Mouse (Mus musculus) c-Kit-positive CD71-positive TER-119-negative erythroid progenitor cells, embryonic 14.5 days (primary cell): ENCODE results near the gene Acsl1.

ENCODE experiments used
- DNase-seq: peaks from one replicate; pipeline ENCODE4 v3.0.0-alpha.2; 2013; ENCODE audit warnings: low read depth

Gene Acsl1

DNA sequence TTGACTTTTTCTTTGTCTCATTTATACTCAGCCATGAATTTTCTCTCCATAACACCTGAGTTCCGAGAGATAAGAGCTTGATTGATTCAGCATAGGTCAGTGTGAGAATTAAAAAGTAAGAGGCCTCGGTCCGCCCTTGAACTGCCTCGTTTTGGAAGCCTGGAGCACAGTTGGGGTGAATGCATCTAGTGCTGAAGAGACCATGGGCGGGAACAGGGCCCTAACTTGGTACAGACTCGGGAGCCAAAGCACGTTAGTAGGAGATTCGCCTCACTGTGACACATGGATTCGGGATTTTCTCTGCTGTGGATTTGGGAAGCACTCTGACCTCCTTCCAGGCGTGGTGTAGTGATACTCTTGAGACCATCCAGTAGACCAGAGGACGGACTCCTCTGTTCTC lies 4.6 kb downstream of the Acsl1 start:
- no peak for DNase-seq

DNA sequence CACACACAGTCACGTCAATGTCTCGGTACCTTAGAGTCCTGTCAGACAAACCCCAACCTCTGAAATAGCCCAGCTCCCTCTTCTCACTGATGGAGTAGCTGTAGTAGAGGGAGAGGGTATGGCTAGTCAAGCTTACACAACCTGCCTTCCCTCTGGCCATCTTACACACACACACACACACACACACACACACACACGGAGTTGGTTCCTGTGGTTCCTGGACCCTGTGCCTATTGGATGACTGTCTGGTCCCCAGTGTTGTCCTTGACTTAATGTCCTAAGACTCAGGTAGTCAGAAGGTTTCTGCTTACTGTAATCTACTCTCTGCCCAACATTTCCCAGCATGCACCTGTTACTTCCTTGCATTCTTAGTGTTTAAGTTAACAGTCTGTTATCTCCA lies 5.1 kb downstream of the Acsl1 start:
- DNase-seq: no peak

DNA sequence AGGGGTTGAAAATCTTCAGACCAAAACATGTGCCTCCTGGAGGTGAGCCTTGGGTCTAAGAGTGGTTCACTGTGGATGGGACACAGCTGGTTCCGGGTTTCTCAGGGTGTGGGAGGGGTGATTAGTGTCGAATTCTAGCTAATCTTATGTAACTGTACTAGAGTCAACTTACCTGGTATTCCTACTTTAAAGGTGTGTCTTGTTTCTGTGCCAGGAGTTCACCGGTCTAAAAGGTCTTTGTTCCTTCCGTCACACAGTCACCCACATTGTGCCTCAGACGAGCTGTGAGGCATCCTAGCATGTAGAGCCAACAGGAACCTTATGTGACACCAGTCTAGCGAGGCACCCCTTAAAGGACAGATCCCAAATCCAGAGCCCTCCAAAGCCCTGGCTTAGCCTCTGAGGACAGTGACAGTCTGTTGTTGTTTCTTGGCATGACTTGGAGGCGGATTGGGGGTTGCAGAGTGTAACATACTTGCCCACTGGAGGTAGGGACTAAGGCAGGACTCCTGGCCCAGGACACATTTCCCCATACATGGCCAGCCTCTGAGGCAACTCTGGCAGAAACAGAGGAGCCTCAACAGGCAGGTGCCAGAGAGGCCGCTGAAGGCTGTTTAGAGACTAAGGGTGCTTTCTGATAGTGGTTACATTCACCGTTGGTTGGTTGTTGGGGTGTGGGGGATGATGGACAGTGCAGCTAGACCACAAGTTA lies 7.1 kb downstream of the Acsl1 start:
- no peak for DNase-seq

DNA sequence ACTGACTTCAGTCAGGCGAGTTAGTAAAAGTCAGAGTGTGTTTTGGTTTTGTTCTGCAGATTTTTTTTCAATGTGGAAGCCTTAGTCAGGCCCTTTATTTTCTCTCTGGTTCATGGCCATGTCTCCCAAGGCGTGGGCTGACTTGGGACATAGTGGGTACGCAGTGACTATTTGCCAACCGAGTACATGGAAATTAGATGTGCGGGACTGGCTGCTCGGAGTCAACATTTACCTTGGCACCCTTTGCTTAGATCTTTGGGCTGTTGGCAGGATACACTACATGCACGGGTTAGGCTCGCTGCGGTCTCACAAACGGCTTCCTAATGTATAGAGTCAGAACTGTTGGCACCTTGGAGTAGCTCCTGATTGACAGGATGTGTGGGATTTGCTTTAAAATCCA lies 7.9 kb downstream of the Acsl1 start:
- DNase-seq: no peak

DNA sequence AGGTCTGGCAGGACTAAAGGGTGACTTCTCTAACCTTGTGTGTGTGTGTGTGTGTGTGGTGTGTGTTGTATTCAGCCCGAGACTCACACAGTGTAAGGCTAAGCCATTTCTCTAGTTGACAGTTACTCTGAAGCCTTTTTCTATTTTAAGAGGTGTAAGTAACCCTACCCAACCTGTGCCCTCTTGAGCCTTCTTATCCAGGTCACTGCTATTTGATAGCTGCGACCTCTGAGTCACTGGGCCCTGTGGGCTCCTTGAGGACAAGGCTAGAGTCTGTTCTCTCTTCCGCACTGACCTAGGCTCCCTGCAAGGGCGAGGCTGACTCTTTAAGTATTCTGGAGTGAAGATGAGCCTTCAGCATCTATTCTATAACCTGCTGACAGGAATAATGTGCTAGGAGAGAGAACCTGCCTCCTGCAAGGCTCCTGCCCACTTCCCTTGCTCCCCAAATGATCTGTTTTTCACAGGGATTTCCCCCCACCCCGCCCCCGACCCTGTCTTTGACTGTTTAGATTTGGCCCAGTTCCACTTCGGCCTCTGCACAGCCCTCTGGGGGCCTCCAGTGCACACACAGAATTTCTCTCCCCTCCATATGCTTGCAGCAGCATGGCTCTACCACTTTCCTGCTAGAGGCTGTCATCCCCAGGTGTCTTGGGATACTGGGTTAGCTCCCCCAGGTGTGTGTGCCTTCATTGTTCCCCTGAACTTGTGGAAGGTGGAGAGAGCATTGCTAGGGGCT lies 9.1 kb downstream of the Acsl1 start:
- no peak for DNase-seq

DNA sequence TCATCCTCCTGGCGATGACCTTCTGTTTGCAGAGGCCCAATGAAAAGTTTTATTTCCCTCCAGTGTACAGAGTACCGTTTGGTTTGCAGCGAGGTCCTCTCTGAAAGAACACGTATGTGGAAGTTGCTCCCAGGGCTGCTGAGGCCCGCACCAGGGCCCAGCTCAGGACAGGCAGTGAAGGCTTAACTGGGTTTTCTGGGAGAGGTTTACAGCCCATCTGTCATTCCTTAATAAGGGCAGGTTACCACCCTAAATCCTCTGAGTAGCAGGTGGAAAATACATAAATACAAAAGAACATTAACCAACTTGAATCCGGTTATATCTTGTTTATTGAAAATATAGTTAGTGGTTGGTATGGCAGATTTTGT lies 9.7 kb downstream of the Acsl1 start:
- no peak for DNase-seq

DNA sequence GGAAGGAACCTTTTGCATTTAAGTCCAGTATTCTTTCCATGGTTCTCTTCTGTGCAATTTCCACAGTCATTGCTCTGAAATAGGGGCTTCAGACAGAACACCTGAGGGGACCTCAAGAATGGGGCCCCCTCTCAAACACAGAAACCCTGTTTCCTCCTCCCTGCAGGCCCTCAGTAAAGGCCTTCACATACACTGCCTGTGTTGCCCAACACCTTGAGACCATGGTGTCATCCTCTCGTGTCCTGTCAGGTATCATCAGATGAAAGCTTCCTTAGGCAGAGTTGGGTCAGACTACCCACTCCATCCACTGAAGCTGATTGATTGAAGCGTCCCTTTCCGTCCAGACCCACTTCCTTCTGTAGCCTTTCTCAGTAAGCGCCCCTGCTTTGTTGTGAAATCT lies 11.9 kb downstream of the Acsl1 start:
- no peak for DNase-seq

DNA sequence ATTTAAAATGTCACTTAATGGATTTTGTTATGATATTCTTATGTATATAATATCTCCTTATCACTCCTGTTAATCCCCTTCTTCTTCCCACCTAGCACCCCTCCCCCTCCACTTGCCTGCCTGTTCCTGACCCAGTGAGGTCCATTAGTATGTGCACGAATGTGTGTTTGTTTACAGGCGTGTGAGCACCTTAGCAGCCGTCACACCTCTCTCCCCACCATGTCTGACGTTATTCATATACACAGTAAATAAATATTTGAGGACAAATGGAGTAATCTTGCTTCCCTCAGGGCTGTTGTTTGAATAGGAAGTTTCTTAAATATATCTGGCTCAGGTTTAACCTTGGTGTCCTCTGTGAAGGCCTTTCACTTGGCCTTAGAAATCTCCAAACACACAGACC lies 12.4 kb downstream of the Acsl1 start:
- DNase-seq: no peak

DNA sequence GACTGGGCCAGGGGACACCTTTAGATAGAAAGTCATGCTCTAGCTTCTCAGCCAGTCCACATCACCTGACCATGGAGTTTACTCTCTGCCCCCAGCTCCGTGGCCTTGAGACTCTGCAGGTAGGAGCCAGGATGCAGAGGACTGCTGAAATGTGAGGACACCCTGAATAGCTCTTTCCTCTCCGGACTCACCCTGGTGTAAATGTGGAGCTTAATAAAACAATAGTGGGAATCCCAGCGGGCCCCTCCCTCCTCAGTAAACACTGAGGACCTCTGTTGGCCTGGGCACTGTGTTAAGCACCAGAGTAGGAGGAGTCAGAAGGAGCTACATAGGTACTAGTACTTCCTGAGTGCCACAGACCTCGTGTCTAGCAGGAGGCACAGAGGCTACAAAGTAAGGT lies 13.2 kb downstream of the Acsl1 start:
- DNase-seq: no peak

DNA sequence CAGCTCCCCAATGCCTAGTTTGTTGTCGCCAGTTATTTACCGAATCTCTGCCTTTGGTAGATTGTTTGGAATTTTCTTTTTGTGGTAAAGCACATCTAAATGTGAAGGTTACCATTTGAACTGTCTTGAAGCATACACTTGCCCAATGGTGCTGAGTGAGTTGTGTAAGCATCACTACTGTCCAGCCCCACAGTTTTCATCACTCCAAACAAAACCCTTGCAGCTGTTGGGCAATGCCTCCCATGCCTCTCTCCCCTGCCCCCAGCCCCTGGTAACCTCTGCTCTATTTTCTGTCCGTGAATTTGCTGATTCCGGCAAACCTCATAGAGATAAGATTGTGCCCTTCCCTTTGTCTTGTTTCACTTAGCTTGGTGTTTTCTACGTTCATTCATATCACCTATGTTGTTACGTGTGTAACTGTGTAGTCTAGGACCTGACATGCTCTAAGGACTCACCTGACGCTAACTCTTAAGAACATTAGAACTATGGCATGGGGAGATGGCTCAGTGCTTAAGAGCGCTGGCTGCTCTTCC lies 14.2 kb downstream of the Acsl1 start:
- no peak for DNase-seq

DNA sequence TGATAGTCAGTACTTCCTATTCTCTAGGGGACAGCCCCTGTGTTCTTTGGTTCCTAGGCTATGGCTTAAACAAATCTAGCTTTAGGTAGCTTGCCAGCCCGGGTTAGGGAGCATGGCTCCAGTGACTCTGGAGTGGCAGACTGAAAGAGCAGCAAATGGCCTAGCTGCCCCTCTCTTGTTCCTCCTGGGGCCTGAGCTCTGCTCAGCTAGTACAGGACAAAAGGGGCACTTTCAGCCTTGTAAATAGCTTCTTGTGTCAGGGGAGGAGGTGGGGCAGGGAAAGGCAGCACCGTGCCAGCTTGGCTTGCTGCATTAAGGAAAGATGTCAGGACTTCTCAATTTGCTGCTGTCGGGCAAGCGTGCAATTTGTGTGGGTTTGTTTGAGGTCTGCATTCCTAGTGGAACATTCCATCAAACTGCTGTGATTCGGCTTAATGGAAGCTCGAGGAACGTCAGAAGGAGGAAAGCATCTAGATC lies 17.3 kb downstream of the Acsl1 start:
- DNase-seq: no peak

DNA sequence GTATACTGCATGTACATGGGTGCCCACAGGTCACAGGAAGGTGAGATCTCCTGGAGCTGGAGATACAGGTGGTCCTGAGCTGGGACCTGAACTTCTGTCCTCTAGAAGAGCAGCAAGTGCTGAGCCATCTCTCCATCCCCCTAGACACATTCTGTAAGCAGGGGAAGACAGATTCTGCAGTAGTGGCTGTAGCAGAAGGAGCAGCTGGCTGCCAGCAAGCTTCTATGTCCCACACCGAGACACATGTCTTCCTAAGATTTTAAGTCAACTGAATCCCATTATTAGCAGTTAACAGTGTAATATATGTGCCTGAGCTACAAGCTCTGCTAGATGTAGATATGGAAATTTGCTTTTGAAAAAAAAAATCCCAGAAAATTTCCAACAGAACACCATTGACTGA lies 18.4 kb downstream of the Acsl1 start:
- DNase-seq: no peak

DNA sequence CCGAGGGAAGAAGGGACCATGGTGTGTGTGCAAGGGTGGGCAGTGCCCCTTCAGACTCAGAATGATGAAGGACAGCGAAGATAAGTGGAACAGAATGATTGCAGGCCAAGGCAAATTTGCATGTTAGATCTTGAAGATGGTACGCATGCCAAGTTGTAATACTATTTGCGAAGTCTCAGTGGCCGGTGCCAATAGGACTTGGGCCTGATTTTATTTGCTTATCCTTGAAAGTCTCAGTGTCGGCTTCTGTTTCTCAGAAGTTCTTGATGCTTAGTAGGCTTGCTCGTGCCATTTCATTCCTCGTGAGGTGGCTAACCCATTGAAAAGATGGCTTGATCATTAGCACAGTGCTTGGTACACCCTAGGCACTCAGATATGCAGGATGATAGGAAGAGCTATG lies 19.4 kb downstream of the Acsl1 start:
- DNase-seq: no peak

DNA sequence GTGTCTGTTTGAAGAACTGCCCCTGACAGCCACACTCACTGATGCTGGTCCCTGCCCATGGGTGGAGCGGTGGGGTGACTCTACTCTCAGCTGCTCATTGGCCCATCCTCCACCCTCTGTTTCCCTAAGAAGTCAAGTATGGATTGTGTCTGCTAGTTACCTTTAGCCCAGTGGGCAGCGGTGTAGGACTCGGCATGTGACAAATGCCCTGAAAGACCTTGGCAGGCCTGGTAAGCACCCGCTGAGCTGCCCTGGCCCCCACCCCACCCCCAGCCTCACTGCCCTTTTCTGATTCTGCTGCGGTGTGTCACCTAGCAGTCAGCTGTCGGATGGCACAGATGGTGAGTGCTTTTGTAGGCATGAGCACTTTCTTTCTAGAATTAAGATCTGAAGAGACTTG lies 20.0 kb downstream of the Acsl1 start:
- no peak for DNase-seq

DNA sequence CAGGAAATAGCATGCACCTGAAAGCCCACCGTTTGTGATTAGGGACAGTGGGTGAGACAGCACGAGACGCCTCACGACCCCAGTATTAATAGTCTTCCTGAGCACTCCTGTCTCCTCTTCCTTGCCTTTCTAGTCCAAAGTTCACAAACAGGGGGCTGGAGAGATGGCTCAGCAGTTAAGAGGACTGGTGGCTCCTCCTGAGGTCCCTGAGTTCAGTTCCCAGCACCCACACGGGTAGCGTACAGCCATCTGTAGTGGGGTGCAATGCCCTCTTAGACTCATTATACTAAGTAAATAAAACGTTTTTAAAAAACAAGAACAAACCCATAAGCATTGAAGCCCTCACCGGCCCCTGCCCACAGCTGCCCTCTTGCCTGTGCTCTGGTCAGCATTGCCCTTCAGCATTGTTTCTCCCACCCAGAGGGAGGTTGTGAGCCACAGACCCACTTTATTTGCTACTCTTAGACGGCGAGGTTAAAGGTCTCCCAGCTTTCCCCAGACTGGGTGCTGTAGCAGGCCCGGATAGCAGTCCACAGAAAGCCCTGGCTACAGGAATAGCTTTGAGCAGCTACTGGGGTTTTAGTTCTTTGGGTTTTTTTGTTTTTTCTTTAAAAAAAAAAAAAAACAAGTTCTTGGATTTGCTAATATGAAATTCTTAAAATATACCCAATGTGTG lies 22.8 kb downstream of the Acsl1 start:
- DNase-seq: no peak

DNA sequence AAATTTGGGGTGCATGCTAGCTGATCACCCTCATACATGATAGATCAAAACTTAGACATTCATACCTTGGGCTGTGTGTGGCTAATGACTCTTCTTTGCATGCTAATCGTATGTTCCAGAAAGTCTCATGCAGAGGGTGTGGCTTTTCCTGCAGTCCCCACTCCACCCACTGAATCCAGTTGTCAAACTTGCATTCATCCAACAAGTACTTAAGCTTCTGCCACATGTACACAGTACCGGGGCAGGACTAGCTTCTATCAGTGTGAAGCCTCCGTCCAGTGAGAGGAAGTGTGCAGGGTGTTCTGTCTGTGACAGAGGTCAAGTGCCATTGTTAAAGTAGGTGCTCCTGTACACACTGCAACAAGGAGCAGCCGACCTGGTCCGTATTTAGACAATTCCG lies 26.0 kb downstream of the Acsl1 start:
- DNase-seq: no peak

DNA sequence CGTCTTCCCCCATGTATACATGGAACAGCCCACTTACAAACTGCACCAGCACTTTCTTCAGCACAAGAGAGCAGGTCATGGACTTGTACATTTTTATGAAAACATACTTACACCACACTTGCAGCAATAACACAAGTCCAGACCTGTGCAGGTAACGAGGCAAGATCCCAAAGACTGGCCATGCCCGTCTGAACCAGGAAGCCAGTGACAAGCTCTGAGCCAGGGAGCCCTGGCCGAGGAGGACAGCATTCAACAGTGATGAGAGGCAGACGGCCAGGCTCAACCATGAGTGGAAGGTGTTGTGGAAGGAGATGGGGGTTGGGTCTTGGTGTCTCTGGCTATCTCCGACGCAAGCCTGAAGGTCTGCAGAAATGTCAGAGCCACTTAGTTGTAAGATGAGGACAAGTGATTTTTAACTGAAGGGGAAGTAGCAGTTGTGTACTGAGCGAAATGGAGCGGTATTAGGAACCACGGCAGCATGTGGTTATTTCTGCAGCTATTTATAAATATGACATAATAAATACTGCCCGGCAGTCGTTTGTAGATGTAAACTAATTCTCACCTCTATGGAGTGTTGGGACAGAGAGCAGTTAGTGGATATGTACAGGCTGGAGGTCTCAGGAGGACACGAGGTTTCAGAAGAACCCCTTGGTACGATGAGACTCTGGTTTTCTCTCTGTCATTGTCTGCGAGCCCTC lies 26.6 kb downstream of the Acsl1 start:
- DNase-seq: no peak

DNA sequence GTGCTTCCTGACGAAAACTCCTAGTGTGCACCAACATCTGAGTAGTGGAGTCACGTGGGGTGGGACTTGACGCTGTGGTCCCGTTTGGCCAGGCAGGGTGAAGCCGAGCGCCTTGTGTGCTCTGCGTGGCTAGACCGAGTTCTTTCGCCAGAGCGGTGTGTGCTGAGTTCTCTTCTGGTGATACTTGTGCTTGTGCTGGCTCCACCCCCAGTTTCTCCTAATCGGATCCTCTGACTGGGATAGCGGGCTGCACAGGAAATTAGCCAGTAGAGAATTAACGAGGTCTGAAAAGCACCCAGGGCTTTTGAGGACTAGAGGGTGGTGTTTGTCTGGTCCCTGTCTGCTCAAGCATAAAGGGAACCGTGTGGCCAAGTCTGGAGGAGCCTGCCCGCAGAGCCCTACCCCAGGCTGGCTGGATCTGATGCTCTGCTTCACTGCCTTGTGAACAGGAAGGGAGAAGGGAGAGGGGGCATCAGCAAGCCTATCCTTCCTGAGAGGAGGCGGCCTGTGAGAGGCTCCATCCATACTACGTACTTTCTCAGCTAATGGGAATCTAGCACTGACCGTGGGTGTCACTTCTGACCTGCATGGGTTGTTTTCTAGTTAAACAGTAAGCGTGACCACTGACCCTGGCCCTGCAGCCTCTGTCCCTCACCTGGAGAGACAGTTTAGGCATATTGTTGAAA lies 28.7 kb downstream of the Acsl1 start:
- DNase-seq: no peak

DNA sequence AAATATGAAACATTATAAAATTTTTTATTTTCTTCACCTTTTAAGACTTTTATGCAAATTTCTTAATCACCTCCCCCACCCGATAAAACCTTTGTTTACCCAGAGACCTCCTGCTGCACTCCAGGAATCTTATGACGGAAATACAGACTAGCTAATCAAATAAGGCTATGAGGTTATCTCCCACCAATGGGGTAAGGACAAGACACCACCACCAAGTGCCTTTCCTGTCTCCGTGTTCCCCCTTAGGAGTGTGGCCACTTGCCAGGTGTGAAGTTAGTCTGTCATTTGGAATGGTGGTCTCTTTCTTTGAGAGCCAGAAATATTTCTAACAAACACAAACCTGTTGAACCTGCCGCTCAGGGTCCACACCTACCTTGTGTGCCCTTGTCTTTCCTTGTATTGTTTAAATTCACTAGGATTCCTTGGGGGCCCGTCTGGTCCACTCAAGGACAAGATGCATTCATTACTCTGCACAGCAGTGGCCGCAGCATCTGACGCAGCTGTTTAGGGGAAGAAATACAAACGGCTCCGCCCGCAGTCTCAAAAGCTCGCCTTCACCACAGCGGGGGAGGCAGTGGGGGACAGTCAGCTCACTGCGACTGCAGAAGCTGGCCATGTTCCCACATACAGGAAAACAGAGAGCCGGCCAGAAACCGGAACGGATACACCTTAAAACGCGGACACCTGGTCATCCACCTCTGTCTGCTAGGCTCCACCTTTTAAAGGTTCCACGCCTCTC lies 31.7 kb downstream of the Acsl1 start:
- no peak for DNase-seq

DNA sequence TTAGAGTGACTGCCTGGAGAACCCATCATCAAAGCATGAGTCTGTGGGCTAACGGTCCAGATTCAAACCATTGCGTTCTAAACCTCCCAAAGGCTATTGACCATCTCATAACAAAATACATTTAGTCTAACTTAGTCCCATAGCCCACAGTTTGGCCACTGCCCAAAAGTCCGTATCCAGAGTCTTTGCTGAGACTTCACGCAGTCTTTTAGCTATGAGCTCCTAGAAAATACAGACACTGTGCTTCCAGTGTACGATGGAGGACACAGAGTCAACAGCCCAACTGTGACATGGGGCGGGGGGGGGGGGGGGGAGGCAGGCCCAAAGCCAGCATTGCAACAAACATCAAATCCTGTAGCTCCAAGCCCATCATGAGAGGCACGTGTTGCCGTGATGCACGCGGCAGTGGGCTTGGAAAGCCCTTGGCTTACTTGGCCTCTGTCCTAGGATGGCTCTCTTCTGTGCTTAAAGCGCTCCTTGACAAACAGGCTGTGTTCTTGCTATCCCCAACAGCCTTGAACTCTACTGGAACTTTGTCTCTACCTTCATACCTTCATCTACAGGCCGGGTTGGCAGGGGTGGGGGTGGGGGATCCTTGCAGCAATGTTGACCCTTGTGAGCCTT lies 32.3 kb downstream of the Acsl1 start:
- DNase-seq: no peak

DNA sequence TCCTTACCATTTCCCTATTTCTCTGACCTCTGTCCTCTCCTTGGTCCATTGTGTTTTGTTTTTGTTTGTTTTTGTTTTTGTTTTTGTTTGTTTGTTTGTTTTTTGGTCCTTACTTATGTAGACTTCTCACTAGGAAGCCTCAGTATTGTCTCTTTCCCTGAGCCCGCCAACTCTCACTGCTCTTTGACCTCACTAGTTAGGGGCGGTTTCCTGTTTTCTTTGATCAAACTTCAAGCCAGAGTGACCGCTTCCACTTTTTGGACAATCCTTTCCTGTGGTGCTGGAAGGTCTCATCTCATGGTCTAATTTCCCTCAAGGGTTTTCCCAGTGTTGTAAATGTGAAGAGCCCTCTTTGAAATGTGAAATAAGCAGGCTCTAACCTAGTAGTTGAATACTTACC lies 33.4 kb downstream of the Acsl1 start:
- no peak for DNase-seq
